Mouse (Mus musculus): ENCODE data around the gene Agpat2.

DNA sequence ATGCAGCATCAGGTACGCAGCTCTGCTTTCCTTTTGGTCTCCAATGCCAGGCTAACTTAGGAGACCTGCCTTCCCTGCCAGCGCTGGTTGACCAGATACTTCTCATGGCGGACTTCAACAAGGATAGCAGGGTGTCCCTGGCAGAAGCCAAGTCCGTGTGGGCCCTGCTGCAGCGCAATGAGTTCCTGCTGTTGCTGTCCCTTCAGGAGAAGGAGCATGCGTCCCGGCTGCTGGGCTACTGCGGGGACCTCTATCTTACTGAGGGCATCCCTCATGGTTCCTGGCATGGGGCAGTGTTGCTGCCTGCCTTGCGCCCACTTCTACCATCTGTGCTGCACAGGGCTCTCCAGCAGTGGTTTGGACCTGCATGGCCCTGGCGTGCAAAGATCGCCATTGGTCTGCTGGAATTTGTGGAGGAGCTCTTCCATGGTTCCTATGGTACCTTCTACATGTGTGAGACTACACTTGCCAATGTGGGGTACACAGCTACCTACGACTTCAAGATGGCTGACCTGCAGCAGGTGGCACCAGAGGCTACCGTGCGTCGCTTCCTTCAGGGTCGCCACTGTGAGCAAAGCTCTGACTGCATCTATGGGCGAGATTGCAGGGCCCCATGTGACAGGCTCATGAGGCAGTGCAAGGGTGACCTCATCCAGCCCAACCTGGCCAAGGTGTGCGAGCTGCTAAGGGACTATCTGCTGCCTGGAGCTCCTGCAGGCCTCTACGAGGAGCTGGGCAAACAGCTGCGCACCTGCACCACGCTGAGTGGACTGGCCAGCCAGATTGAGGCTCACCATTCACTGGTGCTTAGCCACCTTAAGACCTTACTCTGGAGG lies 31.5 kb upstream of the Agpat2 start:
- no peak for TF ChIP-seq MAFK (IDR thresholded peaks at IDR 0.05; ENCODE audit: insufficient read depth, low read depth, low read length)
- no peak for TF ChIP-seq ZC3H11A (IDR thresholded peaks at IDR 0.05; ENCODE audit: borderline replicate concordance, low read depth, low read length)
